Mouse (Mus musculus) hindbrain, embryonic 13.5 days (tissue): Measurements from ENCODE around the gene Dhrs7b. TPM values are rescaled to one million over a fixed set of nuclear protein-coding genes. Genes with fewer than 3 reads are reported as not detected.
A peak's percentile ranks its signal among the peaks of the same experiment; 100 is the strongest.

Source experiments
- ATAC-seq: fragments of 200-750 bp; cut with Nextera tagmentation; 2 replicates; pipeline ENCODE4 v1.8.0; 2017; ENCODE audit warnings: moderate TSS enrichment; ENCODE audit not compliant: low FRiP score
- H3K27ac ChIP-seq: fragments of 300-500 bp; sonication (generic); 2 replicates; pipeline ENCODE4 v1.5.1; 2015; ENCODE audit warnings: inconsistent platforms, mild to moderate bottlenecking, moderate library complexity
- H3K27me3 ChIP-seq: fragments of 300-500 bp; sonication (generic); 2 replicates; pipeline ENCODE4 v1.6.1; 2015; ENCODE audit warnings: mild to moderate bottlenecking, inconsistent platforms
- H3K36me3 ChIP-seq: fragments of 300-500 bp; sonication (generic); 2 replicates; pipeline ENCODE4 v1.6.1; 2015; ENCODE audit warnings: mild to moderate bottlenecking, inconsistent platforms
- H3K4me1 ChIP-seq: fragments of 300-500 bp; sonication (generic); replicated peaks from 2 replicates; pipeline ENCODE4 v1.6.1; 2015; ENCODE audit warnings: inconsistent platforms
- H3K4me2 ChIP-seq: fragments of 300-500 bp; sonication (generic); 2 replicates; pipeline ENCODE4 v1.6.1; 2015; ENCODE audit warnings: inconsistent platforms, mild to moderate bottlenecking, moderate library complexity
- H3K4me3 ChIP-seq: fragments of 300-500 bp; sonication (generic); 2 replicates; pipeline ENCODE4 v1.5.1; 2015; ENCODE audit warnings: mild to moderate bottlenecking, inconsistent platforms
- H3K9ac ChIP-seq: fragments of 300-500 bp; sonication (generic); 2 replicates; pipeline ENCODE4 v1.6.1; 2015; ENCODE audit warnings: mild to moderate bottlenecking, inconsistent platforms
- H3K9me3 ChIP-seq: fragments of 300-500 bp; sonication (generic); 2 replicates; pipeline ENCODE4 v1.6.1; 2016; ENCODE audit warnings: inconsistent platforms
- WGBS: fragments of 180-500 bp; shearing (Covaris S2); methylation state at CpG from one replicate; pipeline ENCODE4 v1.1.7; 2015; 5-methylcytosine and 5-hydroxymethylcytosine counted together
- polyA plus RNA-seq: library from polyadenylated mRNA; unstranded; fragments of >200 nt; fragmentation: Nextera tagmentation; extraction: Ambion mirVana; gene quantifications from 2 replicates; pipeline ENCODE4 v1.2.1, GENCODE M21; 2015

Dhrs7b gene
- 30.7 and 33.3 TPM in 2 replicates for polyA plus RNA-seq

GRCm38 (mm10) chr11:60830433-60831052, at the start of gene Dhrs7b:
Gene Dhrs7b (plus strand): TSS chr11:60830631.
- Histone ChIP-seq H3K36me3 (no peaks in the 10 kb centered on the region), H3K4me3 (peak within 1 kb of the TSS; percentile 66), H3K9me3 (no peaks in the 10 kb centered on the region), H3K4me2 (peak within 1 kb of the TSS; percentile 75), H3K27ac (peak within 1 kb of the TSS; percentile 85), H3K9ac (peak within 1 kb of the TSS; percentile 82), H3K4me1 (peaks cover 7% of the 10 kb centered on the region), H3K27me3 (0 out of 2 replicates have a peak, but pooled peaks cover 10% of the 10 kb centered on the region)
- ATAC-seq = peak; percentile 98
- WGBS = under 1% methylated on average over 34 of the region's 34 CpGs

GRCm38 (mm10) chr11:60784179-60784922, 46.1 kb upstream of the Dhrs7b start:
- Histone ChIP-seq H3K4me3 (no peak overlapping the region), H3K27me3 (no peaks in the 10 kb centered on the region), H3K4me1 (peaks cover 42% of the 10 kb centered on the region), H3K9ac (no peak overlapping the region), H3K4me2 (no peak overlapping the region), H3K36me3 (peaks cover 71% of the 10 kb centered on the region), H3K27ac (no peak overlapping the region), H3K9me3 (no peaks in the 10 kb centered on the region)
- 90% methylated on average over 8 of the region's 8 CpGs for WGBS
- no peak for ATAC-seq

- WGBS = 45% methylated on average over 1 of the region's 1 CpGs
- Histone ChIP-seq H3K4me2 (no peak overlapping the region), H3K4me3 (no peak overlapping the region), H3K4me1 (peaks cover 10% of the 10 kb centered on the region), H3K27me3 (no peaks in the 10 kb centered on the region), H3K9ac (no peak overlapping the region), H3K36me3 (peaks cover 72% of the 10 kb centered on the region), H3K9me3 (no peaks in the 10 kb centered on the region), H3K27ac (no peak overlapping the region)
- no peak for ATAC-seq
Measured at GRCm38 (mm10) chr11:60787595-60787994, 42.8 kb upstream of the Dhrs7b start.

GRCm38 (mm10) chr11:60790472-60790871, 40.0 kb upstream of the Dhrs7b start:
- Histone ChIP-seq H3K4me1 (peaks cover 5% of the 10 kb centered on the region), H3K36me3 (peaks cover 54% of the 10 kb centered on the region)
- WGBS = 83% methylated on average over 2 of the region's 2 CpGs

GRCm38 (mm10) chr11:60796342-60796741, 34.1 kb upstream of the Dhrs7b start:
- Histone ChIP-seq H3K9ac (no peak overlapping the region), H3K4me1 (no peaks in the 10 kb centered on the region), H3K36me3 (peaks cover 5% of the 10 kb centered on the region; the same call in 1 of the 2 replicates), H3K27ac (no peak overlapping the region), H3K9me3 (no peaks in the 10 kb centered on the region), H3K4me3 (no peak overlapping the region), H3K27me3 (no peaks in the 10 kb centered on the region), H3K4me2 (no peak overlapping the region)
- WGBS = 93% methylated on average over 11 of the region's 11 CpGs
- no peak for ATAC-seq

More at GRCm38 (mm10) chr11:60790472-60790871, 40.0 kb upstream of the Dhrs7b start:
- Histone ChIP-seq H3K4me2 (no peak overlapping the region), H3K9me3 (no peaks in the 10 kb centered on the region), H3K9ac (no peak overlapping the region), H3K27ac (no peak overlapping the region), H3K27me3 (no peaks in the 10 kb centered on the region), H3K4me3 (no peak overlapping the region)
- ATAC-seq = no peak

- H3K9ac ChIP-seq = no peak overlapping the region
- no peaks in the 10 kb centered on the region for H3K4me1 ChIP-seq
- no peaks in the 10 kb centered on the region for H3K9me3 ChIP-seq
- no peak overlapping the region for H3K27ac ChIP-seq
- no peaks in the 10 kb centered on the region for H3K36me3 ChIP-seq
- no peaks in the 10 kb centered on the region for H3K27me3 ChIP-seq
- H3K4me3 ChIP-seq = no peak overlapping the region
- 89% methylated on average over 4 of the region's 4 CpGs for WGBS
- H3K4me2 ChIP-seq = no peak overlapping the region
- no peak for ATAC-seq
Measured at GRCm38 (mm10) chr11:60799977-60800376, 30.5 kb upstream of the Dhrs7b start.

- WGBS = 88% methylated on average over 1 of the region's 1 CpGs
- Histone ChIP-seq H3K27ac (no peak overlapping the region), H3K27me3 (no peaks in the 10 kb centered on the region), H3K9me3 (no peaks in the 10 kb centered on the region), H3K36me3 (no peaks in the 10 kb centered on the region), H3K4me3 (no peak overlapping the region), H3K4me2 (no peak overlapping the region), H3K4me1 (no peaks in the 10 kb centered on the region), H3K9ac (no peak overlapping the region)
- no peak for ATAC-seq
Measured at GRCm38 (mm10) chr11:60800892-60801291, 29.5 kb upstream of the Dhrs7b start.

- no peaks in the 10 kb centered on the region for H3K27me3 ChIP-seq
- peaks cover 21% of the 10 kb centered on the region for H3K4me1 ChIP-seq
- 76% methylated on average over 4 of the region's 4 CpGs for WGBS
Measured at GRCm38 (mm10) chr11:60808286-60809070, 22.0 kb upstream of the Dhrs7b start.

GRCm38 (mm10) chr11:60809546-60809945, 20.9 kb upstream of the Dhrs7b start:
- 84% methylated on average over 1 of the region's 1 CpGs for WGBS
- no peaks in the 10 kb centered on the region for H3K9me3 ChIP-seq

More at GRCm38 (mm10) chr11:60808286-60809070, 22.0 kb upstream of the Dhrs7b start:
- ATAC-seq = no peak
- H3K4me3 ChIP-seq = no peak overlapping the region
- H3K4me2 ChIP-seq = no peak overlapping the region
- no peak overlapping the region for H3K9ac ChIP-seq
- no peaks in the 10 kb centered on the region for H3K9me3 ChIP-seq
- H3K27ac ChIP-seq = no peak overlapping the region
- no peaks in the 10 kb centered on the region for H3K36me3 ChIP-seq

GRCm38 (mm10) chr11:60810046-60810965, 20.1 kb upstream of the Dhrs7b start:
- Histone ChIP-seq H3K4me3 (peak overlapping the region; percentile 45), H3K27ac (no peak overlapping the region), H3K27me3 (no peaks in the 10 kb centered on the region), H3K4me2 (peak overlapping the region; percentile 81), H3K9me3 (no peaks in the 10 kb centered on the region), H3K4me1 (peaks cover 21% of the 10 kb centered on the region), H3K9ac (peak overlapping the region; percentile 30; the same call in 1 of the 2 replicates), H3K36me3 (no peaks in the 10 kb centered on the region)
- 18% methylated on average over 14 of the region's 14 CpGs for WGBS
- ATAC-seq = no peak

More at GRCm38 (mm10) chr11:60809546-60809945, 20.9 kb upstream of the Dhrs7b start:
- H3K27ac ChIP-seq = no peak overlapping the region
- no peak for ATAC-seq
- H3K4me2 ChIP-seq = 0 out of 2 replicates have a peak overlapping the region, but pooled peaks have one; percentile 81
- H3K27me3 ChIP-seq = no peaks in the 10 kb centered on the region
- no peaks in the 10 kb centered on the region for H3K36me3 ChIP-seq
- H3K4me1 ChIP-seq = peaks cover 21% of the 10 kb centered on the region
- no peak overlapping the region for H3K9ac ChIP-seq
- H3K4me3 ChIP-seq = no peak overlapping the region

GRCm38 (mm10) chr11:60811054-60811460, 19.4 kb upstream of the Dhrs7b start:
- under 1% methylated on average over 29 of the region's 29 CpGs for WGBS

More at GRCm38 (mm10) chr11:60811054-60811460, 19.4 kb upstream of the Dhrs7b start:
- H3K36me3 ChIP-seq = no peaks in the 10 kb centered on the region
- ATAC-seq = peak; percentile 98
- H3K4me3 ChIP-seq = peak overlapping the region; percentile 45
- H3K4me1 ChIP-seq = peaks cover 21% of the 10 kb centered on the region
- no peaks in the 10 kb centered on the region for H3K27me3 ChIP-seq
- peak overlapping the region; percentile 30; the same call in 1 of the 2 replicates for H3K9ac ChIP-seq
- peak overlapping the region; percentile 81 for H3K4me2 ChIP-seq
- no peaks in the 10 kb centered on the region for H3K9me3 ChIP-seq
- H3K27ac ChIP-seq = no peak overlapping the region
